Mouse (Mus musculus): Measurements from ENCODE around the gene Doc2b. TPM values are rescaled to one million over a fixed set of nuclear protein-coding genes. Genes with fewer than 3 reads are reported as not detected.

Doc2b gene
- 6.5 and 7.9 TPM in 2 replicates for polyA plus RNA-seq (2015; fragmentation: Nextera tagmentation; extraction: Ambion mirVana)

DNA sequence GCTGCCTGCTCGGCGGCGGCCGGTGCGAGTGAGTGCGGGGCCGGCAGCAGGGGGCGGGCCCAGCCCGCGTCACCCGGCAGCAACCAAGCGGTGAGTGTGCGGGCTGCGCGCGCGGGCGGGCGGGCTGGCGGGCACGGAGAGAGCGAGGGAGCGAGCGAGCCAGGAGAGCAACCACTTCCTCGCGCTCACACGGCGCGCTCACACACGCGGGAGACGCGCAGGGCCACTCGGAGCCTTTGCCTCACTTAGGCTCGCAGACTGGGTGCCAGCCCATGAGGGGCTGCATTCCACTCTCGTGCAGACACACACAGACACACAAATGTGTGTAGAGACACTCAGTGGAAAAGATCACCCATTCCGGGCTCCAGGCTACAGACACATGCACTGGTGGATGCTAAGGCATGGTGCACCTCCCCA is at the start of gene Doc2b:
Gene Doc2b, minus strand, starts transcription at position 21 of the 417 bp plus-strand sequence.

DNA sequence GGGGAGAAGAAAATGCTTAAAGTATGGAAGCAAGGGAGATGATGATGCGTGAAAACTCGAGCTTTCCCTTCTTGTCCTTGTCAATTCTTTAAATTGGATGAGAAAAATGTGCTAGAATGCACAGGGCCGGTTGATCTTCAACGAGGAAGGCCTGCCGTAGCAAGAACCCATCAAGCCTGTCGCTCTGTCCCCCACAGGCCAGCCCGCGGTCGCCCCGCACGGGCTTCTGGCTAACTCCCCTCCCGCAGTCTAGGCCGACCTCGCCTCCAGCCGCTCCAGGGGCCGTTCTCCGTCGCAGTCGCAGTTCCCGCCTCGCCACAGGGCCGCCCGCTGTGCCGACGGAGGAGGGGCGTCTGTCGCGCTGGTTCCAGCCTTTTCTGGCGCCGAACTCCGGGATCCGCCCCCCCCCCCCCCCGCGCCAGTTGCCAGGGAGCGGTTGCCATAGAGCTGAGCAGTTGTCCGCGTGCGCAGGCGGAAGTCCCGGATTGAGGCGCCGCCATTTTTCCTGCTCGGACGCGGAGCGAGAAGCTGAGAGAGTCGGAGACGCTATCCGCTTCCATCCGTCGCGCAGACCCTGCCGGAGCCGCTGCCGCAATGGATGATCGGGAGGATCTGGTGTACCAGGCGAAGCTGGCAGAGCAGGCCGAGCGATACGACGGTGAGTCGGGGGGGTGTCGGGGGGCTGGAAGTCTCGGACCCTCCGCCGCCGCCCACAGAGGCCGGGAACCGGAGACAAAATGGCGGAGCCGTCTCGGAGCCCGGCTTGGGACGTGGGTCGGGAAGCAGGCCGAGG is 63.2 kb downstream of the Doc2b start, which contains the start of gene Ywhae:
Gene Ywhae, plus strand, starts transcription at position 436 of the 793 bp plus-strand sequence.

Other genes with a start within 250 kb of the Doc2b start
- 55.9 and 68.0 TPM in 2 replicates for gene Pitpna, start 208.0 kb downstream of the Doc2b start, polyA plus RNA-seq (2015; fragmentation: Nextera tagmentation; extraction: Ambion mirVana)
- 31.3 and 51.3 TPM in 2 replicates for gene Inpp5k, start 165.1 kb downstream of the Doc2b start, polyA plus RNA-seq (2015; fragmentation: Nextera tagmentation; extraction: Ambion mirVana)
- gene Myo1c, start 145.5 kb downstream of the Doc2b start, polyA plus RNA-seq (2015; fragmentation: Nextera tagmentation; extraction: Ambion mirVana), result 33.3 and 43.7 TPM in 2 replicates
- gene Crk, start 116.8 kb downstream of the Doc2b start, polyA plus RNA-seq (2015; fragmentation: Nextera tagmentation; extraction: Ambion mirVana), result 82.4 and 86.3 TPM in 2 replicates
- gene Ywhae, start 63.2 kb downstream of the Doc2b start, polyA plus RNA-seq (2015; fragmentation: Nextera tagmentation; extraction: Ambion mirVana), result 502 and 535 TPM in 2 replicates
- gene Rph3al, start 142.4 kb upstream of the Doc2b start, polyA plus RNA-seq (2015; fragmentation: Nextera tagmentation; extraction: Ambion mirVana), result 10.5 and 11.0 TPM in 2 replicates
- gene 1700016K19Rik, start 203.9 kb upstream of the Doc2b start, polyA plus RNA-seq (2015; fragmentation: Nextera tagmentation; extraction: Ambion mirVana), result not detected in 2 replicates
- gene Rflnb, start 231.7 kb upstream of the Doc2b start, polyA plus RNA-seq (2015; fragmentation: Nextera tagmentation; extraction: Ambion mirVana), result 16.5 and 19.6 TPM in 2 replicates